Mouse (Mus musculus): ENCODE results near the gene Pth1r. TPM values are rescaled to one million over a fixed set of nuclear protein-coding genes. Genes with fewer than 3 reads are reported as not detected.

Pth1r gene
- total and polyA plus RNA-seq, 2 experiments = 7.4 to 28.1 TPM

DNA sequence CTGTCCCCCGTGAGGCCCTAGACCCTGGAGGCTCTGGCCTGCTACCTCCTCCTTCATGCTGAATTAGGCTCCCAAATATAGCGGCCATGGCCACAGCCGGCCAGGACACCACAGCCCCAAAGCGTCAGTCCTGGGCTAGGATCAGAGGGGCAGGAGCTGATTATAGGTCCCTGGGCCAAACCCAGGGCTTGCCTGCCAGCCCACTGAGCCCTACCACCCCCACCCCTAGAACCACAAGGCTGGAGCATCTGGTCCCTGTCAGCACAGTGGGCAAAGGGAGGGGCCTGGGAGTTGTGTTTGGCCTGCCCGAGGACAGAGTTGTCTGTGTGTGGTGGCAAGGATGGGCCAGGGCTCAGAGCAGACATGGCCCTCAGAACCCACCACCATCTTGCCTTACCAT lies 10.9 kb upstream of the Pth1r start:
- 90% methylated on average over 5 of the region's 5 CpGs for WGBS
- H3K9ac ChIP-seq (ENCODE audit: low read depth, low read length) = no peak overlapping the region
- TF ChIP-seq CTCF (IDR thresholded peaks at IDR 0.05; ENCODE audit: low read depth, low read length) = no peak
- no peak for TF ChIP-seq POLR2A (IDR thresholded peaks at IDR 0.05; ENCODE audit: extremely low read depth, insufficient read depth, low read length)

DNA sequence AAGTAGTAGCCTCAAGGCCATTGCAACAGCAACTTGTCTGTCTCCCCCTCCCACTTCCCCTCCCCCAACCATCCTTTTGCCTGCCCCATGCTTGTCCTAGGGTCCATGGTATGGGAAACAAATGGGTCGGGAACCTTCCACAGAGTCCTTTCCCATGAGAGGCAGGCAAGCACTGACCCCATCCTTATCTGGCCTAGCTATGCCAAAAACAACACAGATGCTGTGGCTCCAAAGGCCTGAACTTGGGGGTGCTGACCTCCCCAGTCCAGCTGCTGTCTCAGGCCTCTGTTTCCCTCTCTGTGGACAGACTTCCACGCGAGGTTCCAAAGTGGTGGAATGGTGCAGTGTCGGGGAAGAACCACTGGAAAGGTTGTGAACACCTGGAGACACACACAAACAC lies 6.8 kb upstream of the Pth1r start:
- Histone ChIP-seq H3K27me3 (ENCODE audit: control insufficient read depth, insufficient read depth, low read length) (no peaks in the 10 kb centered on the region), H3K4me1 (ENCODE audit: control insufficient read depth, insufficient read depth, low read length) (no peaks in the 10 kb centered on the region), H3K27ac (replicated peaks; ENCODE audit: insufficient read depth, low read depth, low read length) (peak overlapping the region; percentile 32; the same call in 1 of the 2 replicates), H3K36me3 (ENCODE audit: control insufficient read depth, insufficient read depth, low read length) (no peaks in the 10 kb centered on the region), H3K9ac (ENCODE audit: low read depth, low read length) (no peak overlapping the region), H3K79me2 (ENCODE audit: control insufficient read depth, insufficient read depth, low read length) (no peaks in the 10 kb centered on the region), H3K4me3 (ENCODE audit: insufficient read depth, low read depth, low read length) (no peak overlapping the region)
- WGBS = 77% methylated on average over 4 of the region's 4 CpGs
- peak; percentile 48 for DNase-seq (ENCODE audit: extremely low read depth, low read depth, low spot score)
- no peak for TF ChIP-seq CTCF (IDR thresholded peaks at IDR 0.05; ENCODE audit: low read depth, low read length)
- TF ChIP-seq POLR2A (IDR thresholded peaks at IDR 0.05; ENCODE audit: extremely low read depth, insufficient read depth, low read length) = no peak

More for the DNA sequence above, 10.9 kb upstream of the Pth1r start:
- Histone ChIP-seq H3K79me2 (ENCODE audit: control insufficient read depth, insufficient read depth, low read length) (no peaks in the 10 kb centered on the region), H3K27ac (replicated peaks; ENCODE audit: insufficient read depth, low read depth, low read length) (0 out of 2 replicates have a peak overlapping the region, but pooled peaks have one; percentile 22), H3K36me3 (ENCODE audit: control insufficient read depth, insufficient read depth, low read length) (no peaks in the 10 kb centered on the region), H3K27me3 (ENCODE audit: control insufficient read depth, insufficient read depth, low read length) (no peaks in the 10 kb centered on the region), H3K4me1 (ENCODE audit: control insufficient read depth, insufficient read depth, low read length) (no peaks in the 10 kb centered on the region), H3K4me3 (ENCODE audit: insufficient read depth, low read depth, low read length) (no peak overlapping the region)
- DNase-seq (ENCODE audit: extremely low read depth, low read depth, low spot score) = no peak

GRCm38 (mm10) chr9:110752917-110753435 lies 6.0 kb upstream of the Pth1r start:
- no peak overlapping the region for H3K9ac ChIP-seq (ENCODE audit: low read depth, low read length)
- H3K36me3 ChIP-seq (ENCODE audit: control insufficient read depth, insufficient read depth, low read length) = no peaks in the 10 kb centered on the region
- 85% methylated on average over 4 of the region's 4 CpGs for WGBS
- H3K27me3 ChIP-seq (ENCODE audit: control insufficient read depth, insufficient read depth, low read length) = no peaks in the 10 kb centered on the region
- H3K79me2 ChIP-seq (ENCODE audit: control insufficient read depth, insufficient read depth, low read length) = no peaks in the 10 kb centered on the region
- H3K4me3 ChIP-seq (ENCODE audit: insufficient read depth, low read depth, low read length) = no peak overlapping the region
- no peak for DNase-seq (ENCODE audit: extremely low read depth, low read depth, low spot score)
- no peaks in the 10 kb centered on the region for H3K4me1 ChIP-seq (ENCODE audit: control insufficient read depth, insufficient read depth, low read length)
- TF ChIP-seq CTCF (IDR thresholded peaks at IDR 0.05; ENCODE audit: low read depth, low read length) (no peak), POLR2A (IDR thresholded peaks at IDR 0.05; ENCODE audit: extremely low read depth, insufficient read depth, low read length) (no peak)
- H3K27ac ChIP-seq (replicated peaks; ENCODE audit: insufficient read depth, low read depth, low read length) = peak overlapping the region; percentile 12

DNA sequence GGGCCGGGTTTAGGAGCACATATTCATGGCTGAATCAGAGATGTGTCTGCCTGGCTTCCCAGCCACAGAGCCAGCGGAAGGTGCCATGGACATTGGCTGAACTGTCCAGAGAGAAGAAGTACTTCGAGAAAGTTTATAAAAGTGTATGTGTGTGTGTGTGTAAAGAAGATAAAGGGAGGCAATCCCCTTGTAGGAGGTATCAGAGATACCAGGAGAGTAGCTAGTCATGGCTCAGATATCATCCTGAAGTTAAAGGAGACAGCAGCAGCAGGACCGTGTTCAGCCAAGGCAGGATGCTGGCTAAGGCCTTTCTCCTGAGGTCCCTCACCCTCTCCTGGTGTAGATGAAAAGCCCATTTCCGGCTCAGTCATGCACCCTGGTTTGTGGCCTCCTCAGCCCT lies 4.5 kb upstream of the Pth1r start:
- Histone ChIP-seq H3K79me2 (ENCODE audit: control insufficient read depth, insufficient read depth, low read length) (no peaks in the 10 kb centered on the region), H3K27ac (replicated peaks; ENCODE audit: insufficient read depth, low read depth, low read length) (peak overlapping the region; percentile 59), H3K4me1 (ENCODE audit: control insufficient read depth, insufficient read depth, low read length) (no peaks in the 10 kb centered on the region), H3K27me3 (ENCODE audit: control insufficient read depth, insufficient read depth, low read length) (no peaks in the 10 kb centered on the region), H3K4me3 (ENCODE audit: insufficient read depth, low read depth, low read length) (no peak overlapping the region), H3K9ac (ENCODE audit: low read depth, low read length) (no peak overlapping the region), H3K36me3 (ENCODE audit: control insufficient read depth, insufficient read depth, low read length) (no peaks in the 10 kb centered on the region)
- 77% methylated on average over 5 of the region's 5 CpGs for WGBS
- DNase-seq (ENCODE audit: extremely low read depth, low read depth, low spot score) = no peak
- TF ChIP-seq CTCF (IDR thresholded peaks at IDR 0.05; ENCODE audit: low read depth, low read length) (no peak), POLR2A (IDR thresholded peaks at IDR 0.05; ENCODE audit: extremely low read depth, insufficient read depth, low read length) (no peak)

- Histone ChIP-seq H3K27ac (replicated peaks; ENCODE audit: insufficient read depth, low read depth, low read length) (peak overlapping the region; percentile 59), H3K36me3 (ENCODE audit: control insufficient read depth, insufficient read depth, low read length) (no peaks in the 10 kb centered on the region), H3K79me2 (ENCODE audit: control insufficient read depth, insufficient read depth, low read length) (no peaks in the 10 kb centered on the region), H3K9ac (ENCODE audit: low read depth, low read length) (no peak overlapping the region), H3K4me1 (ENCODE audit: control insufficient read depth, insufficient read depth, low read length) (no peaks in the 10 kb centered on the region), H3K4me3 (ENCODE audit: insufficient read depth, low read depth, low read length) (no peak overlapping the region), H3K27me3 (ENCODE audit: control insufficient read depth, insufficient read depth, low read length) (no peaks in the 10 kb centered on the region)
- WGBS = 75% methylated on average over 14 of the region's 14 CpGs
- DNase-seq (ENCODE audit: extremely low read depth, low read depth, low spot score) = no peak
- TF ChIP-seq POLR2A (IDR thresholded peaks at IDR 0.05; ENCODE audit: extremely low read depth, insufficient read depth, low read length) (no peak), CTCF (IDR thresholded peaks at IDR 0.05; ENCODE audit: low read depth, low read length) (no peak)
Measured at GRCm38 (mm10) chr9:110750404-110751187, 3.7 kb upstream of the Pth1r start.

DNA sequence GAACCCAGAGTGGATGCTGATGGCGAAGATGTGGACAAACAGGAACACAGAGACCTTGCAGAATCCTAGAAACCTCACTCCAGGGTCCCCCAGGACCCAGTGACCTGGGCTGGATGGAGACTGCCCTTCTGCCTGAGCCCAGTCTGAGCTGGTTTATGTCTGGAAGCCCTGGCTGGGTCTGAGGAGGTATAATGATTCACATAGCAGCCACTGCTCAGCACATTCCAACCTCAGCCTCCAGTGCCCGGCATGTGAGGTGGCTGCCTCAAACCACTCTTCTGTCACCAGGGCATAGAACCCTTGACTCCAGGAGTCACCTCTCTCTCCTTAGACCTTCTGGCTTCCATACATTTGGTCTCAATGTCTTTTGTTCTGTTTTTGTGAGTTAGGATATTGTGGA lies 1.5 kb upstream of the Pth1r start:
- Histone ChIP-seq H3K4me1 (ENCODE audit: control insufficient read depth, insufficient read depth, low read length) (no peaks in the 10 kb centered on the region), H3K4me3 (ENCODE audit: insufficient read depth, low read depth, low read length) (no peak overlapping the region)

More for the DNA sequence above, 1.5 kb upstream of the Pth1r start:
- TF ChIP-seq POLR2A (IDR thresholded peaks at IDR 0.05; ENCODE audit: extremely low read depth, insufficient read depth, low read length) = no peak
- TF ChIP-seq CTCF (IDR thresholded peaks at IDR 0.05; ENCODE audit: low read depth, low read length) = no peak
- H3K9ac ChIP-seq (ENCODE audit: low read depth, low read length) = no peak overlapping the region
- no peaks in the 10 kb centered on the region for H3K36me3 ChIP-seq (ENCODE audit: control insufficient read depth, insufficient read depth, low read length)
- no peaks in the 10 kb centered on the region; the same call in 1 of the 2 replicates for H3K27me3 ChIP-seq (ENCODE audit: control insufficient read depth, insufficient read depth, low read length)
- no peak for DNase-seq (ENCODE audit: extremely low read depth, low read depth, low spot score)
- H3K79me2 ChIP-seq (ENCODE audit: control insufficient read depth, insufficient read depth, low read length) = no peaks in the 10 kb centered on the region
- H3K27ac ChIP-seq (replicated peaks; ENCODE audit: insufficient read depth, low read depth, low read length) = 0 out of 2 replicates have a peak overlapping the region, but pooled peaks have one; percentile 21
- WGBS = 71% methylated on average over 2 of the region's 2 CpGs
